Mouse (Mus musculus) left cerebral cortex, postnatal 14 days (tissue): ENCODE data around the gene Spata17. TPM values are rescaled to one million over a fixed set of nuclear protein-coding genes. Genes with fewer than 3 reads are reported as not detected.

Experiments used
- DNase-seq, 2 experiments: peaks; one replicate each; pipeline ENCODE4 v3.0.0; 2021 to 2022; ENCODE audit warnings: low spot score in 2 of 2, mixed read lengths in 1 of 2
- intact Hi-C: fragments of 180-260 bp; cut with DNase I; formaldehyde crosslinking; loops from one replicate; pipeline ENCODE4 v1.15.1; 2025
- total RNA-seq, 2 experiments: library from RNA; stranded (reverse); gene quantifications; 2 replicates each; pipeline ENCODE4 v1.2.3; 2021

Gene Spata17
- total RNA-seq, 2 experiments from 2014 or later: 0.24 TPM; not detected in 1

DNA sequence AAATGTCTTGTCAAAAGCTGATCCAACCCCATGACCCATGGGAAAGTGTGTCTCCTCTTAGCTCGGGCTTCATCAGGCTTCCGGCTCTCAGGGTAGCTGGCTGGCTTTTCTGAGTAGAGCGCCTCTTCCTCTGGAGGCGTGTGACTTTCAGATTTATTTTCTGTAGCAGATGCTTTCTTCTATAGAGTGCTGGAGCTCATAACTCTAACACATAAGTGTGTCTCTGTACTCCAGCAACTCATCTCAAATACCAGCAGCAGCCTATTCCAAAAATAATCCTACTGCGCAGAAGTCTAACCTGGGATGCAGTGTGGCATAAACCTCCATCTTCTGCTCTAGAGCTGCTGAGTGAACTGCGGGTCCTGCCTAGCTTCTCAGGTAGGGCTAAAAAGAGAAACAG, 186.4 kb downstream of the Spata17 start:
- intact Hi-C loops: no loop called here
- DNase-seq: peak; percentile 9 to 25

DNA sequence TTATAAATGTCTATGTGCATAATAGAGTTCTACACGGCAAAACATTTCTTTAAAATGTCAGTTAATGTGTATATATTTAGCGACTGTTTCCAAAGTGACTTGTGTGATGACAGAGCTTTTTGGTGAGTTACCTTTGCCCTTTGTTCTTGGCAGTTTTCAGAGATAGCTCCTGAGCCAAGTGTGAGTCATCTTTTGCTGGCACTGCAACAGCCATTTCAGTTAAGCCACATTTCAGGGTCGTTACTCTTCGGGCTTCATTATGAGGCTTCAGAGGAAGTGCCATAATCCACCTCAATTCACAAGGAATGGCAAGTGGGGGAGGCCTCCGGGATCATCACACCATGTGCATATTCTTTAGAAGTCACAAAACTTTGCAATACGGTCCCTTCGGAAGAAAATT, 195.3 kb downstream of the Spata17 start:
- no peak for DNase-seq
- intact Hi-C loops: no loop called here

- DNase-seq: no peak
- intact Hi-C loops: no loop called here
Observed at GRCm38 (mm10) chr1:187016116-187016515, 199.1 kb downstream of the Spata17 start.

DNA sequence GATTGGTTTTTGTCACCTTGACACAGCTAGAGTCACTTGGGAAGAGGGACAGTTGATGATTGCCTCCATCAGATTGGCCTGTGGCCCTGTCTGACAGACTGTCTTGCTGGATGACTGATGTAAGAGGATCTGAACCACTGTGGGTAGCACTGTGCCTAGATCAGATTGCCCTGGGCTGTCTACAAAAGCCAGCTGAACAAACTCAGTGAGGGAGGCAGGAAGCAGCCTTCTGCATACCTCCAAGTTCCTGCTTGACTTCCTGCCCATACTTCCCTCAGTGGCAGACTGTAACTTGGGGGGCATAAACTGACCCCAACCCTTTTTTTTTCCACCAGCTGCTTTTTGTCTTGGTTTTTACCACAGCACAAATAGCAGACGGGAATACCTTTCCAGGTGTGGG, 199.6 kb downstream of the Spata17 start:
- intact Hi-C loops: no loop called here
- DNase-seq: no peak

- intact Hi-C loops: no loop called here
- DNase-seq: no peak
Observed at GRCm38 (mm10) chr1:187014141-187014540, 201.1 kb downstream of the Spata17 start.

DNA sequence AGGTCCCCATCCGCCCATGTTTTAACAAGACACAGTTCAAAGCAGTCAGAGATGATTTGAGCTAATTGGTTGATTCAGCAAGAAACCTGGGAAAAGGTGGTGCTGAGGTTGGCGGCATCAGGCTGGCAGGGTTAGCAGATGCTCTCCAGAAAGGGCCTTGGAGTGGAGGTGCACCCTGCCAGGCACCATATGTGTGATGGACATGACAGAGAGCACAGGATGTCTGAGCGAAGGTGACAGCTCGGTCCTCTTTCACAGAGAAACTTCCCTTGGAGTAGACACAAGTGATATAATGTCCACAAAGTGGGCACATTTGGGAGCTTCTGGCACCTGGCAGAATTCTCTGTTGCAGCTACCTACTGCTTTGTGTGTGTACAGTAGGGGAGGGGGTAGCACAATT, 203.7 kb downstream of the Spata17 start:
- no peak for DNase-seq
- intact Hi-C loops: no loop called here

GRCm38 (mm10) chr1:187010071-187010470, 205.2 kb downstream of the Spata17 start:
- intact Hi-C loops: no loop called here
- DNase-seq: no peak

- no peak for DNase-seq
- intact Hi-C loops: no loop called here
Observed at GRCm38 (mm10) chr1:187008236-187008635, 207.0 kb downstream of the Spata17 start.

GRCm38 (mm10) chr1:187006227-187006925, 208.9 kb downstream of the Spata17 start:
- DNase-seq: no peak
- intact Hi-C loops: no loop called here

- intact Hi-C loops: no loop called here
- DNase-seq: no peak
Observed at GRCm38 (mm10) chr1:187004306-187004705, 211.0 kb downstream of the Spata17 start.

DNA sequence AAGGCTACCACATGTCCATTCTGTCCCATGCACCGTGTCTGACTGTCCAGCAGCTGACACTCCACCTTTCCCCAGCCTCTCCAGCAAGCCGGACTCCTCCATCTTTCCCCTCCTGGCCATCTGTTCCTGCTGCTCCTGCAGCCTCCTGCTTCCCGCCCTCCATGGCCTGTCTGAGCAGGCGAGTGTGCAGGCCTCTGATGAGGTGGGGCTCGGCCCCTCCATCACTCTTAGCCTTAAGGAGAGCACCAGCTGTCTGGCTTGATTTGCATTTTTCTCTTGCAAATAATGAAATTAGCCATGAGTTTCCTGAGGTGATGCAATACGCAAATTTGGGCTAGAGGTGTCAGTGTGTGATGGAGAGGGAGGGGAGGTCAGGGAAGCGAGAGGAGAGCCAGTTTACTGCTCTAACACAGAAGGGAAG, 211.8 kb downstream of the Spata17 start:
- intact Hi-C loops: no loop called here
- no peak for DNase-seq

DNA sequence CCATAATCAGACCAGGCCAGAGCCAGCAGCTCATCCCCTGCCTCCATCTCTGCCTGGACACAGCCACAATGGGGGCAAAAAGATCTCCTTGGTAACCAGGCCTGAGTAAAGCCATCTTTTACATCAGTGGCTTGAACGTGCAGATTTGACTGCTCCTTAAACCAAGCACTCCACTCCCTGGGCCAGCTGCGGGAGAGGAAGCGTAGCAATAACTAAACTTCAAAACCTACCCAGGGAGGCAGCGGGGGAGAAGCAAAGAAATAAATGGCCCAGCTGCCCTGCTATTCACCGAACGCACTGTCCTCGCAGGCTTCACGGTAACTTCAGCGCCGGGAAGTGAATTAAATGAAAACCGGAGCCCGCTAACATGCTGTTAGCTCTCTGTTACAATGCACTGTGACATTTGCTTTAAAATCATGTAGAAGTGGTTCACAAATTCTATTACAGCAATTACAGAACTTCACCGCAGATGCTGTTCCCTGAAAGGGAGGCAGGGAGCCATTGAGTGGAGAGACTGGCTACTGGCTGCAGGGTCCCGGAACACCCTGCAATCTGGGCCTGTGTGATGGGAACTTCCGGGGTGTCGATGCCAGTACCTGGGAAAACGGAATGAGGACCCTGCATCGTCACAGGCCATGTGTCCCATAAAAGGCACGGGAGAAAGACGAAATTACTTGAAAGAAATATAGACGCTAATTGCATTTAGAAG, 217.5 kb downstream of the Spata17 start:
- intact Hi-C loops: no loop called here
- DNase-seq: no peak

Other genes with a start within 250 kb of the Spata17 start
- under 1 TPM in 1 of 2 experiments, not detected in 1; 0.11 TPM for gene D1Pas1, start 248.0 kb downstream of the Spata17 start, total RNA-seq
- 10 to 100 TPM; 20.3 to 20.8 TPM for gene Gpatch2, start within 50 bp of the Spata17 start, total RNA-seq